Mouse (Mus musculus): ENCODE data around the gene Brpf3.
"Not testable (repeated sequence)": the region's sequence is repeated elsewhere in the genome, so short reads cannot be mapped to it uniquely, and the experiment has no call there.

Gene Brpf3

DNA sequence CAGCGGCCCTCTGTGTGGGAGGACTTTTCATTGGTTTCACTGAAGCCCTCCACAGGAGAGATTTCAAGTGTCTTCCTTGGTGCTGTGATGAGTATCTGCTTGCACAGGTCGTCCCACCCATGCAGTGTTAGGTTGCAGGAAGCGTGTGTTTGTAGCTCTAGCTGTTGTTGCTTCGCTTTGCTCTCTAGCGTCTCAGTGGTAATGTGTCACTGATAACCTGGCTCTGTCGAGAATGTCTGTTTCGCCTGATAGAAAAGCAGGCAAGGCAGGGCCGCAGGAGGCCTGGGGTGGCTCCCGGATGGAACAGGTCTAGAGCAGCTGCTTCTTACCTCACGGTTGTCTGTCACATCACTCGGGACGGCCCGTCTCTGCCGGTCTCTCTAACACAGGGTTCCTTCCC, 28.2 kb downstream of the Brpf3 start:
- no peak for DNase-seq

DNA sequence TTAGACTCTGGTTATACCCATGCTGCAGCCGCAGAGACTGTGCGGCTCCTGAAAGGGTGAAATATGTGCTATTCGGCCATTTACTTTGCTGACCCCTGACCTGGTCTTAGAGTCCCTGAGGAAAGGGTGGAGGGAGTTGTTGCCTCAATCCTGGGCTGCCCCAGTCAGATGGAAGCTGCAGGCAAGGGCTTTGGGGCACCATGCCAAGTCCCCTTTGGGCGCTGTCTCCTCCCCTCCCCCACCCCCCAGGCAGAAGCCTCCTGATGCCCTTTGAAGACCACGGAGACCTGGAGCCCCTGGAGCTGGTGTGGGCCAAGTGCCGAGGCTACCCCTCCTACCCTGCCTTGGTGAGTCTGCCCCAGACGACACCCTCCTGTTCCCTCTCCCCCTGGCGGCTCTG, 30.2 kb downstream of the Brpf3 start:
- DNase-seq: no peak

DNA sequence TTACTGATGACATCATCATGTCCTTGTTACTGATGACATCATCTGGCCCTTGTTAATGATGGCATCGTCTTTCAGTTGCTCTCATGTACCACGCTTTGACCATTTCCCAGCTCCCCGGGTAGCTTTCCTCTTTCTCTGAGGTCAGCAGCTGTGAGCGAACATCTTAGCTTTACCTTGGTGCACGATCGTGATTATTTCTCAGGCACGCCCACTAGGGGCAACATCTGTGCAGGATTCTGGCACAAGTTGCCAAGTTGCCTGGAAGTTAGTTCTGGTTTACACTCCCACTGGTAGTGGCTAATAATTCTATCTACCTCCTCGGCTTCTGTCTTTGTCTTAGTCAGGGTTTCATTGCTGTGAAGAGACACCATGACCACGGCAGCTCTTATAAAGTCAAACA, 31.1 kb downstream of the Brpf3 start:
- no peak for DNase-seq

DNA sequence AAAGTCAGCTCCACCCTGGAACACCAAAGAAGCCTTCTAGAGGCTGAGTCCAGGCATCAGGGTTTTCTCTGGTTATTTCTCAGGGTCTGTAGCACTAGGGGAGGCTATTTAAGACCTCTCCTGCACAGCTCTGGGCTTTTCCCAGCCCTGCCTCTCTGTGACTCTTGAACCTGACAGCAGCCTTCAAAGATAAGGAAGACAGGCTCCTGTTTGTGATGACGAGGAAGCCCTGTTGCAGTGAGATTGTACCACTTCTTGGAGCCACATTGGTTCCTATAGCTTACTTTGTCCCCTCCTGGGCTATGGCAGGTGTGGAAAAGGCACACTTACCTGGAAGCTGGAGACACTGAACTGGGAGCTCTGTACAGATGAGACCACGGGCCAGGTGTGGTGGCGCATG, 32.0 kb downstream of the Brpf3 start:
- DNase-seq: no peak

DNA sequence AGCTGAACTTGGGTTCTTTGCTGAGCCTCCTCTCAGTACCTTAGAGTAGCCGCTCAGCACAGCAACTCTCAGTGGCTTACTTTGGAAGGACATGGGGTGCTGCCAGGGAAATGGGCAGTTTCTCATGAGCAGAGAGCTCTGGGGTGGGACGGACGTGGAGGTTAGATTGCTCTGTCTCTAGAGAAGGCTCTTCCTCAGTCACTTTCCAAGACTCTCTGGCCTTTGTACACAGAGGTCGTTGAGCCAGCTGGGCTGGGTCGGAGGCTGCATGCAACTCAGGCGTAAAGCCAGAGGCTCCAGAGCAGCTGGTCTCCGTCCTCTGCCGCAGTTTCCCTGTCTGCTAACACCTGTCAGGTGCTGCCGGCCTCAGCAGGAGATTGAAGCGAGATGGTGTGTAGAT, 33.8 kb downstream of the Brpf3 start:
- no peak for DNase-seq

DNA sequence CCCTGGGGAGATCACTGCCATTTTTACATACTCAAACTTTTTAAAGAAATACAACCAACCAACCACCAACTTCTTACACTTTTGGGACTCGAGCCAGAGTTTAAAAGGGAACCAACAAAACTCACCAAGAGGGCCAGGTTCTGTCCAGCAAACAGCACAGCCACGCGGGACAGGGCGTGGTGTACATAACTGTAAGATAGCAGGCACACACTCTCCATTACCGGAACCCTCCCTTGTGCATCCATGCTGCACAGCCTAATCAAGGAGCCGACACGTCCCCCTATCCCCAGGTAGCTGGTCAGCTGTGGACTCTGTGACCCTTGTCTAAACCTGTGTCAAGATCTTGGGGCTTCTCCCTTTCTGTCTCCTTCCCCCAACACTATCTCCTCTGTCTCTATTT, 37.0 kb downstream of the Brpf3 start:
- no peak for DNase-seq

DNA sequence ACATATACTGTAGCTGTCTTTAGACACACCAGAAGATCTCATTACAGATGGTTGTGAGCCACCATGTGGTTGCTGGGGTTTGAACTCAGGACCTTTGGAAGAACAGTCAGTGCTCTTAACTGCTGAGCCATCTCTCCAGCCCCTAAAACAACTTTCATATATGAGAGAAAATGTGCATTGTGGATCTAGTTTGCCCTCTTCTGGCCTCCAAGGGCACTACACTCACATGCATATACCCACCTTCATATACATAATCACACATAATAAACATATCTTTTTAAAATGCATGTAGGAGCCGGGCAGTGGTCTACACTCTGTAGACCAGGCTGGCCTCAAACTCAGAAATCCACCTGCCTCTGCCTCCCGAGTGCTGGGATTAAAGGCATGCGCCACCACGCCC, 41.1 kb downstream of the Brpf3 start:
- DNase-seq: not testable (repeated sequence)

DNA sequence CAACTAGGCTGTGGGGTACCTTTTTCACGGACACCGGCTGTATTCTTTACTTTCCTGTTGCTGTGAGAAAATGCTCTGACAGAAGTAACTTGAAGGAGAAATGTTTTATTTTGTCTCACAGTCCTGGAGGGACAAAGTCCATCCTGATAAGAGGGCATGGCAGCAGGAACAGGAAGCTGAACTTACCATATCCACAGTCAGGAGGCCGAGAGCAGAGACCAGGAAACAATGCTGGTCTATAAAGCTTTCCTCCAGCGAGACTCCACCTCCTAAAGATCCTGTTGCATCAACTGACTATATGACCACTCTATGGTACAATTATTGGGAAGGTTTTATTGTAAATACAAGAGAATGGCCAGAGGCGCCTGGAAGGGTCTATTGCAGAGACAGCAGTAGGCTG, 42.8 kb downstream of the Brpf3 start:
- no peak for DNase-seq

DNA sequence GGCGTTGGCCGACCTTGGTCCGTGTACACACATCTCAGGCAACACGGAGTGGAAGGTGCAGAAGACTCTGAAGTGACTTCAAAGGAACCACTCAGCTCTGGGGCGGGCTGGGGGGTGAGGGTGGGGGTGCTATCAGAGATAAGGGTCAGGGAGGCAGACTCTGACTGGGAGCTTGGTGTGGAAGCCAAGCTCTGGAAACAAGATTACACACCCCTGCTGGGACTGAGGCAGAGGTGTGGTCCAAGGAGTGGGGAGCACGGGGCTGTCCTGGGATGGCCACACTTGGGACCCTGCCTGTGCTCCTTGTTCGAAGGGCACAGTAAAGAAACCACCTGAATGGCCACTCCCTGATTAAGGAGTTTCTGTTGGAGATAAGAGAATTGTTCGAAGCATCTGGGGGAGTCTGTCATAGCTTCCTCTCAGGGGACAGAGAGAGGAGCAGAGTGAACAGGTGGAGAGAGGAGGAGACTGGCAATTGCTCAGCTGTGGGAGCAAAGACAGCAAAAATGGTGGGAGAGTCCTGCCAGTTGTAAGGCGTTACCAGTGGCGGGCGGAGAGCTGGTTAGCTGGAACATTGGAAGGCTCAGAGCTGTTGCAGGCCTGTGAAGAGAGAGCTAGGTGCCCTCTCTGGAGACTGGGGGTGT, 46.2 kb downstream of the Brpf3 start:
- no peak for DNase-seq

DNA sequence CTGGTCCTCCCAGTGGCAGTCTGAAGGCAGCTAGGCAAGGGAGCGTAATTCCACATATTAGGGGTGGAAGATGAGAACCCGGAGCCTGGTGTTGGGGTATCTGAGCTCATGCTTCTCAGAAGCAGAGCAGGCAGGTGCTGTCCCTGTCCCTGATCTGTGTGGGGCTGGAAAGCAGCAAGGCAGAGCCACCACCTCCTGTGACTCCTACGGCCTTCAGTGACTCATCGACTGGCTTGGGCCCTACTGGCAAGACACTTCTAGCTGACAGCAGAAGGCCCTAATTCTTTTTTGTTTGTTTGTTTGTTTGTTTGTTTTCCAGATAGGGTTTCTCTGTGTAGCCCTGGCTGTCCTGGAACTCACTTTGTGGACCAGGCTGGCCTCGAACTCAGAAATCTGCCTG, 49.6 kb downstream of the Brpf3 start:
- no peak for DNase-seq

DNA sequence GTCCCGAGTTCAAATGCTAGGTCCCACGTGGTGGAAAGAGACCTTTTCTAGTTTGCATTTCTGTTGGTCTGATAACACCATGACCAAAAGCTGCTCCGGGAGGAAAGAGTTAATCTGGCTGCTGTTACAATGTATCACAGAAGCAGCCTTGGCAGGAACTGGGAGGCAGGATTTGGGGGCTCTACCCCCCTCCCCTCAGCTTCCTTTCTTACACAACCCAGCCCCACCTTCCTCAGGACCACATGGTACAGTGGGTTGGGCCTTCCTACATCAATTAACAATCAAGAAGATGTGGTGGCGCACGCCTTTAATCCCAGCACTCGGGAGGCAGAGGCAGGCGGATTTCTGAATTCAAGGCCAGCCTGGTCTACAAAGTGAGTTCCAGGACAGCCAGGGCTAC, 53.5 kb downstream of the Brpf3 start:
- no peak for DNase-seq

DNA sequence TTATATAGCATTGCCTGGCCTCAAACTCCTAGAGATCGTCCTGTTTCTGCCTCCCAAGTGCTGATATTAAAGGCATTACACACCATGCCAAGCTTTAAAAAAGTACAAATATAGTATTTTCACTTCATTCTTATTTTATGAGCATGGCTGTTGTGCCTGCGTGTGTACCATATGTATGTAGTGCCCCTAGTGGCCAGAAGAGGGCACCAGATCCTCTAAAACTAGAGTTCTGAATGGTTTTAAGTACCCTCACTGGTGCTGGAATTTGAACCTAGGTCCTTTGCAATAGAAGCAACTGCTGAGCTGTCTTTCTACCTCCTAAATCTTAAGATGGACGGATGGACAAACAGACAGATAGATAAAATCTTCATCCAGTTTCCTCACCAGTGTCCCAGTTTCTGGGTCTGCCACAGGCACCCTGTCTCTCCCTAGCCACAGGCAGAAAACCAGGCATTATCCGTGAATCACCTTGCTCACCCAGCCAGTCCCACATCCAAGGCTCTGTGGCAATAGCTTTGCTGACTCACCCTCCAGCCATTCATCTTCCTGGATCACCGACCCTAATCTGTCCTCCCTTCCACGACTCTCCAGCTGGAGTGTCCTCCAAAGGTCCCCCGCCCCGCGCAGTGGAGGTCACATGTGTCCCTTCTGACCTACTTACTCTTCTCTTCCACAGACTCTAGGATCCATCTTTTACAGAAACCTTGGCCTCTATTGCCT, 54.4 kb downstream of the Brpf3 start:
- DNase-seq: no peak

DNA sequence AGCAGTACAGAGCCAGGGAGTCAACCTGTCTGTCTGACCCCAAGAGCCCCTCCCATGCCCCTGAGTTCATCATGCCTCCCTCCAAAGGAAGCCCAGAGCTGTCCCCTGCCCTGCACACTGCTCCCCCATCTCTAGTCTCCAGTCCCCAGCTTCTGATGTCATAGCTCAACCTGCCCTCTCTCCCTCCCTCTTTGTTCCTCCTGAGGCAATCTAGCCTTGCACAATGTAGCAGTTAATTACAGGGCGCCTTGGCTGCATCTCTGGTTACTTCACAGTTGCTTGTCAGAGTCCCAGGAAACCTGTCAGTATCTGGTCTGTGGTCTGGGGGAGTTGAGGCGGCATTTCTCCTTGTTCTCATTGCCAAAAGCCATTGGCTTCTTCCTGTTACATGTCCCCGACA, 55.1 kb downstream of the Brpf3 start:
- DNase-seq: no peak

DNA sequence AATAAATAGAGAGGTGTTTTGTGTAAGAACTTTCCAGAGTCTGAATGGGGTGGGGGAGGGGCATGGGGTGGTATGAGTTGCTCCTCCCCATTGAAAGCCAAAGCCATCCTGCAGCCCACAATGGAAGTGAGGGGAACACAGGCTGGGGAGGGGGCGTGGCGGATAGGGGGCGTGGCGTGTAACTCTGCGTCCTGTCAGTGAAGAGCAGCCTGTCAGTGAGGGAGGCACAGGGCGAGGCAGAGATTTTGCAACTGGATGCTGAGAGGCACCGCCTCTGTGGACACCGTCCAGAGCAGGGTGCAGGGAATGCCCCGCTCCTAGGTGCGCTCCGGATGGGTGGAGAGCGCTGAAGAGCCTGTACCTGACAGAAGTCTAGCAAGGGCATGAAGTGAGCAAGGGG, 57.3 kb downstream of the Brpf3 start, which contains the start of gene Pnpla1:
Pnpla1 (plus strand) TSS at position 207 of the 400 bp plus-strand sequence.
- DNase-seq: no peak

DNA sequence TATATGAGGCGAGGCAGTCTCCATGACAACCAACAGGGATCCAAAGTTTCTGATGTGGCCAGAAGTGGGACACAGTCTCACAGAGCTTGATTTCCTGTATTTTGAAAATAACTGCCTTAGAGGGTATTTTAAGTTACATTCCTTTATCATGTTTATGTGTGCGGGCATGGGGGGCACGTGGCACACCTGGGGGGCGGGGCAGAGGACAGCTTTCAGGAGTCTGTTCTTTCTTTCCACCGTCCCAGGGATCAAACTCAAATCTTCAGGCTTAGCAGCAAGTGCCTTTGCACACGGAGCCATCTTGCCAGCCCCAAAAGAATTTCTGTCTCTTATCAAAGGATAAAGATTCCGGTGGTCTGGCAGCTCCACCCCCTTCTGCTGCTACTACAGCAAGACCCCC, 63.0 kb downstream of the Brpf3 start:
- DNase-seq: no peak

DNA sequence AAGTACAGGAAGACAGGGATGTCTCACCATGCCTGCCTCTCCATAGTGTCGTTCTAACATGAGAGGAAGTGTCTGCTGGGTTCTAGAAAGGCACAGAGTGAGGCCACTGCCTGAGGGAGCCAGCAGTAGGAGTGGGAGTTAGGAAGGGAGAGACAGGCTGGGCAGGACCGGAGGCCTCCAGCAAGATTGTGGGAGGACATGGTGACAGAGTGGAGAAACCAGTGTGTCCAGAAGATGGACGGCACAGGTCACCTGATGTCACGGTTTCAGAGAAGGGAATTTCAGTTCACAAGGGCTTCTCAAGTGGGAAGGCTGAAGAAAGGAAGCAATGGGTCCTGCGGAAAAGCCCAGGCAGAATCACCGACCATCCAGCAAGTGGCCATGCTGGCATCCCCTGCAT, 63.6 kb downstream of the Brpf3 start:
- no peak for DNase-seq

DNA sequence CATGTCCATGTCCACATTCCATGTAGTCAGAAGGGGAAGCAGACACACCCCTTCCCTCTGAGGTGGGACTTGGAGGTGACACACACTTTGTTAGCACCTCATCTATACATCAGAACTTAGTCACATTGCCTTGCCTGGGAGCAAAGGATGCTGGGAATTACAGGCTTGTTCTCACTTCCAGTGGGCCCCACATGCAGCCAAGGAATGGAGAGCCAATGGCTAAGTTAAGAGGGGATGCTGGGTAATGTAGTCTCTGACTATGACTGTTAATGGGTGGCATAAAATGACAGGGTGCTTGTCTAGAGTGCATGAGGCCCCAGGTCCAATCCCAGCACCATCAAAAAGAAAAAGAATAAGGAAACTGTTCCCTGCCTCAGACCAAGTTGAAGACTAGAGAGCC, 66.0 kb downstream of the Brpf3 start:
- DNase-seq: no peak

DNA sequence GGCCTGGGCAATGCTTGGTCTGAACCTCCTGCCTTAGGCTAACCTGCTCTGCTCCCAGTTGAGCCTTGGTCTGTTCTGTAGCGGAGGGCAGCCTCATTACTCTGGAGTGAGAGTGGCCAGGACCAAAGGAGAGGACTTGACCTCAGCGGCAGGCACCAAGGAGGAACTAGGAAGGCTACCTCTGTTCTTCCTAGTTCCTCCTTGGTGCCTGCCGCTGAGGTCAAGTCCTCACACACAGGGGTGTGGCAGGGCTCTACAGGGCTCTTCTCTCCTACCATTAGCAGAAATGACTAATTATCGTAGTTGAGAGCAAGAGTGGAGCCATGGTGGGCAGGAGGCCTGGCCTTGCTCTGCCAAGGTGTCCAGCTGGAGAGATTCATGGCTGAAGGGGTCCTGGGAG, 66.5 kb downstream of the Brpf3 start:
- no peak for DNase-seq

DNA sequence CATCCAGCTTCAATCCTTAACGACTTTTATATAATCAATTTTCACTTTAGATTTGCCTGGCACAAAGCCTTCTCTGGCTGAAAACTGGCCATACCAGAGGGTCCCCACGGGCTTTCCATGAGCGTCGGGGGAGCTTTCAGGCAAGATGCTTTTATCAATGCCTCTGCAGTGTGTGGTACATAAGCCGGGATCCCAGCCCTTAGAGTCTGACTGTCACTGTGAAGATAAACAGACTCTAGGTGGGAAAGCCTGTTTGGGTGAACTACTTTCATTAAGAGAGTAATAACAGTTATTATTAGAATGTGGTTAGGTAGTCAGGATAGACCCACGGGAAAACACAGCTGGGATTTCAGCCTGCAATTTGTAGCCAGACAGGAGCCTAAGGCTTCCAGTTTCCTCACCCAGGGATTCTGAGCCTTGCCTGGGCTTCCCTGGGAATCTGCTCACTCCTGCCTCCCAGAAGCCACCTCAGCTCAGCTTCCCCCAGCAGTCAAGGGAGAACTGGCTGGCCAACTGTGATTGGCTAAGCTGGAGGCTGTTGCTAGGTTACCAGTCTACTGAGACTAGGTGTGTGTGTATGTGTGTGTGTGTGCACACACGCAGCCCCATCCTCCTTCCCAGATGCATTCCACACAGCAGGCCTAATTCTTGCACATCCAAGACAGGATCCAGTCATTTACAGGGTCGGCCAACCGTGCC, 68.7 kb downstream of the Brpf3 start:
- peak; percentile 86 for DNase-seq

DNA sequence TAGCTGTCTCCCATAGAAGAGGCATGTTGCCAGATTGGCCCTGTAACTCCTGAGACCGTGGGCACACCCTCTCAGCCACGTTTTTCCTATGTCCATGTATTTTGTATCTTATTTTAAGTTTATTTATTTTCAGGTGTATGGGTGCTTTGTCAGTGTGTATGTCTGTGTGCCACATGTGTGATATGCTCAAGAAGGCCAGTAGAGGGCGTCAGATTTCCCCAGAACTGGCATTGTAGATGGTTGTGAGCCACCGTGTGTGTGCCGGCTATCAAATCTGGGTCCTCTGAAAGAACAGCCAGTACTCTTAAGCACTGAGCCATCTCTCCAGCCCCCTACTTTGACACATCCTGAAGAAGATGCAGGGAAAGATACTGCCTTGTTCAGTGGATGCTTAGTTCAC, 69.5 kb downstream of the Brpf3 start:
- DNase-seq: no peak

DNA sequence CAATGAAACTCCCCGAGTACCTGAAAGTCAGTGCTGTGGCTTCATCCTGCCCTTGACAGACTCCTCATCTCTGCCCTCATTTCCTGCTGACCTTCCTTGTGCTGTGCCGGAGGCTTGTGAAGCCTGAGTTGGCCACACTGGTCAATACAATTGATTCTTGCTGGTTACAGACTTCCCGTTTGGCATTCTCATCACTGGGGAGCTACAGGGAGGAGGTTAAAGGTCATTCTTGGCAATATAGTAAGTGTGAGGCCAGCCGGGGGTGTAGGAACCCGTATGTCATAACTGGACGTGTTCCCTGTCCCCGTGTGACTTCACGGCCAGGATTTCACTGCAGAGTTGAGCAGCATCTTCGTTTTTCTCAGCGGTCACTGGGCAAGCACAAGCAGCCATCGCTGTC, 70.9 kb downstream of the Brpf3 start:
- DNase-seq: no peak

DNA sequence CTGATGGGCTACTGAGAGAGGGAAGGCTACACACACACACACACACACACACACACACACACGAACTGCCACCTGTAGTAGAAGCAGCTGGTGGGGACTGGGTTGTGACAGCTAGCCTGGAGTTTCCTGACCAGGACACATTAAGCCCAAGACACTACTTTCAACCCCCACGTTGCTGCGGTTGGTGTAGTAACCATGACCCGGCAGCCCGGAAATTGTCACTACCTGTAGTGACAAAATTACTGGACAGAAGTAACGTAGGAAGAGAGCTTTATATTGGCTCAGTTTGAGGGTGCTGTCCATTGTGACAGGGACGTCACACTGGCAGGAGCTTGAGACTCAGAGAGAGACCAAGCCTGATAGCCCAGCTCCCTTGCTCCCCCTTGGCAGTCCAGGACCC, 71.4 kb downstream of the Brpf3 start:
- no peak for DNase-seq

DNA sequence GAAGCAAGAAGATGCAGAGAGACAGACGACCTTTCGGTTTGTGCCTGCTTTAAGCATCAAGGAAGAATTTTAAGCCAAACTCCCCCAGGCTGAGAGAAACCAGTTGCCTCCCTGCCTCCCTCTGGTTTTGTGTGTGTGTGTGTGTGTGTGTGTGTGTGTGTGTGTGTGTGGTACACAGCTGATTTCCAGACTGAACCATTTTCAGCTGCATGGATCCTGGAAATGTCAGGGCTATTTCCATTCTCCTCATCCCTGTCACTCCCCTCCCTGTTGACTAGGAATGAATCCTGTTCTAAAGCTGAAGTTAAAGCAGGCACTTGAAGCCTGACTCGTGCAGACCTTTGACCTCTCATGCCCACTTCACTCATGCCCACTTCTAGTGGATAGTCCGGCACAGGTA, 73.3 kb downstream of the Brpf3 start:
- DNase-seq: no peak

DNA sequence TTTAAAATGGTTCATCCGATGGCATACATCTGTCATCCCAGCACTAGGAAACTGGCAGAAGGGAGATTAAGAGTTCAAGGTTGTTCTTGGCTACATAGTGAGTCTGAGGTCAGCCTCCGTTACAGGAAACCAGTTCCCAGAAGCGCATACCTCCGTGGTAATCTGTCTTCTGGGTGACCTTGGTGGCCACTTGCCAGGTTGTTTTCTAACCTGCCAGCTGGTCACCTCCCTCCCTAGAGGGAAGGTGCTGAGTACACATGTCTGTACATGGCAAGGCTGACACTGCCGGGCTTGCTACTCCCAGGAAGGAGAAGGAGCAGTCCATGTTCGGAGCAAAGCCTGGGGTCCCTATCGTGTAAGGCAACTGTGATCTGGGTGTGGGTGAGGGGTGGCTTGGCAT, 73.9 kb downstream of the Brpf3 start:
- DNase-seq: no peak

All from layer of hippocampus, adult 9-11 months (tissue).